Mouse (Mus musculus): ENCODE results near the gene Tmem209.

The Tmem209 gene

DNA sequence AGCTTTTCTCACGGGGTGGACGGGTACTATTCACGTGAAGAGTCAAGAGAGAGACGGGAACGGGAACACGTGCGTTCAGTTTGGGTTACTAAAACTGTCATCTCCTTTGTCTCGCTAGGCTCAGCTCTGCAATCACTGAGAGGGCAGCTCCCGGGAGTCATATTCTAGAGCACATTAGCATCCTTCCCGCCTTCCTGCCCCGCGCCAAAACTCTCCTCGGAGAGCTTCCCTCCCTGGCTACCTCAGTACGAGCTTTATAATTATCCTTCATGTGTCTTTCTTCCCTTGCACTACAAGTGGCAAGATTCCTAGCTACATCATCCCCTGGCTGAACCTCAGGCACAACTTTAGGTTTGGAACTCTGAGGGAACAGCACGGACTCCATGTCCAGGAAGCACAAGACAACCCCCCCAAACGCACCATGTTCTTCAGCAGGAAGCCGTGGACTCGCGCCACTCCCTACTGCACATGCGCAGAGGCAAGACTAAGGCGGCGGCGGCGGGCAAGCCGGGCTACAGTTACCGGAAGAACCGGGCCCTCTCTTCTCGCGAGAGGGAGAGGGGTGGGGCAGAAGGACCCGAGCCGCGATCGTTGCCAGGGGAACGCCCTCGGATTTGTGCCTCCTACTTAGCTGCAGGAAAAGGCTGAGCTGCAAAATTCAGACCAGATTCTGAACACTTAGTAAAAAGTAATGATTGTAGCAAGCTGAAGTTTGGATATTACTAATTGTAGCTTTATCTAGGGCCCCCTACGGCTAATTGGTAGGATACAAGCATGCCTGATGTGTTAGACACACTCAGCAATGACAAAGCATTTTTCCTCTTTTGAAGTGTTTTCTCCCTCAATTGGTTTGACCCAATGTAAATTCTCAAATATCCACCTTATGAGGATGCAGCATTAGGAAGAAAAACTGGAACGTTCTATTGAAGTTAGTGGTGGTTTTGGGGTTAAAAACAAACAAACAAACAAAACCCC is at the start of gene Tmem209, which contains the start of gene Ssmem1:
Gene Tmem209 (minus strand): TSS at position 519 of the 975 bp plus-strand sequence.
Gene Ssmem1 (plus strand): TSS at position 585 of the 975 bp plus-strand sequence.
- peak; percentile 98 for DNase-seq

DNA sequence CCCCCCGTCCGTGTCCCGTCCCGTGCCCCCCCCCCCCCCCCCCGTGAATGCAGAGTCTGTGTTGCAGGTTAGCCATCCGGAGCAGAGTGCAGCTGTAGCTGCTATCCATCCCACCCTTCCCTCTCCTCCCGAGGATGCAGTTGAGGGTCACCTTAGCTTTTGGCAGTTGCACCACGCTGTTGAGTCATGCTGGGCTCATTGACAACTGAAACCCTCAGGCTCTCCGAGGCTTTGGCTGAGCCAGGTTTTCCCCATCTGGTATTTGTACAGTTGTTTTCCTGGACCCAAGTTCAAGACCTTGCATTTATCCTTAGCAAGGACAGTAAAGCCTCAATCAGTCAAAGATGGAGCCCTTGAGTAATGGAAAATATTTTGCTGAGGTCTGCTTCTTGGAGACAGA is 46.5 kb upstream of the Tmem209 start:
- no peak for DNase-seq

DNA sequence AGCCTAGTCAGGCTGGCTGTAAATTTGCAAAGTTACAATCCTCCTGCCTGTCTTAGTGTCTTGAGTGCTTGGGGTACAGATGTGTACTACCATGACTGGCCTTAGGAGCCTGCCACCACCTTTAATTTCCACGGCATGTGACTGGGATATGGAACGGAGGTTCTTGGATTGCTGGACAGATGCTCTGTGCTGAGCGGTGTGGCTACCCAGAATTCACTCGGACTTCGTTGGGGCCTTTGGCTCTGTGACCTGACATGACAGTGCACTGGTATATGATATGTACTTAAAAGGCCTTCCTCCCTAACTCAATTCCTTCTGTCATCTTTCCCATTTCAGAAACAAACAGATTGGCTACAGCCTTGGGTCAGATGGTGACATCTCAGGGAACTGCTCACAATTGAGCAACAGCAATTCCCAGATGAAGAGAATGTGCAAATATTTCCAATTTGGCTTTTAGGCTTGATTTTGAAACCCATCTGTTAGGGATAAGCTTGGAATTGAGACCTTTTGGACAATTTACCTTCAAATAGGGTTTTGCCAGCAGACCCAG is 45.1 kb upstream of the Tmem209 start:
- no peak for DNase-seq

DNA sequence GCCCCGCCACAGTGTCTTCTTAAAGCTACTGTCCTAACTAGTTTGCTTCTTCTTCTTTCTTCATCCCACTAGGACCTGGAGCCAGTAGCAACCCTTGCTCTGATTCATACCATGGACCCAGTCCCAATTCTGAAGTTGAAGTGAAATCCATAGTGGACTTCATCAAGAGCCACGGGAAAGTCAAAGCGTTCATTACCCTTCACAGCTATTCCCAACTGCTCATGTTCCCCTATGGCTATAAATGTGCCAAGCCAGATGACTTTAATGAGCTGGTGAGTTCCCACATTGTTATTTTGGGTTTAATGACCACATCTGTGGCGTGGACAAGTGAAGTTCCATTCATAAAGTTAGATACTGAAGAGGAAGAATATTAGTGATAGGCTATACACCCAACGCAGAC is 44.5 kb upstream of the Tmem209 start:
- DNase-seq: no peak

DNA sequence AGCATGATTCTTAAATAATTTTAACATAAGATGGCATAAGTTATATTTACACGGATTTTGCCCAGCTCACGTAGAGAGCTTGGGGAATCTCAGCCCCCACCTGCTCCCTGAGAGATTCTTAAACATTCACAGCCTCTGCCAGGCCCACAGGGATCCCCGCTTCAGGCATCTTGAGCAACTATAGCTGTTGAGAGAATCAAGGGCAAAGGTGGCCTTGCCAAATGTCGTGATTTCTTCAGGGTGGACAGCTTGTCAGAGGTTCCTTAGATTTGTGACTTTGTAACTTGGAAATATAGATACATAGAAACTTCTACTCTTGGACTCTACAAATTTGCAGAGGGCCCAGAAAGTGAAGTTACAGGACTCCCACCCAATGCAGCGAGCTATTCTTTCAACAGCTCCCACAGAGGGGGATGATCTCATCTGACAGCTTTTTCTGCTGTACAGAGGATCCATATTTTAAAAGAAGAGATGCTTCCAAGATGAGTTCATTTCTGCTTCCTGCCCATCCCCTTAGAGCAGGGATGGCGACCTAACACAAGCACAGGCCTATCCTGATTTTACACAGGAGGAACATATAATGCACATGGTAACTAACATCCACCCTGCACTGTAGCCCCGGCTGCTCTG is 43.9 kb upstream of the Tmem209 start:
- DNase-seq: no peak

DNA sequence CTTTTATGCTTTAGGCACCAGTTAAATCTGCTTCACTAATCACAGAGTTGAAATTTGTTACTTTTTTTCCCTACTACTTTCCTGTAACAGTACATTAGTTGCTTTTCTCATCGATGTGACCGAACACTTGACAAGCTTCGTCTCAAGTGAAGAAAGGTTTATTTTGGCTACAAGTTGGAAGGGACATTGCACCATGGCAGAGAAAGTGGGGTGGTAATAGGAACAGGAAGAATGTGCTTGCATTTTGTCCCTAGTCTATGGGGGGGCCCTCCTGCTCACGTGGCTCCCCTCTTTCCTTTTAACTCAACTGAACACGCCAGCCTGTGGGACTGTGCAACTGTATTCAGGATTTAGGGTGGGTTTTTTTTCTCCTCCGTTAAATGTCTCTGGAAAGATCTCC is 43.0 kb upstream of the Tmem209 start:
- no peak for DNase-seq

DNA sequence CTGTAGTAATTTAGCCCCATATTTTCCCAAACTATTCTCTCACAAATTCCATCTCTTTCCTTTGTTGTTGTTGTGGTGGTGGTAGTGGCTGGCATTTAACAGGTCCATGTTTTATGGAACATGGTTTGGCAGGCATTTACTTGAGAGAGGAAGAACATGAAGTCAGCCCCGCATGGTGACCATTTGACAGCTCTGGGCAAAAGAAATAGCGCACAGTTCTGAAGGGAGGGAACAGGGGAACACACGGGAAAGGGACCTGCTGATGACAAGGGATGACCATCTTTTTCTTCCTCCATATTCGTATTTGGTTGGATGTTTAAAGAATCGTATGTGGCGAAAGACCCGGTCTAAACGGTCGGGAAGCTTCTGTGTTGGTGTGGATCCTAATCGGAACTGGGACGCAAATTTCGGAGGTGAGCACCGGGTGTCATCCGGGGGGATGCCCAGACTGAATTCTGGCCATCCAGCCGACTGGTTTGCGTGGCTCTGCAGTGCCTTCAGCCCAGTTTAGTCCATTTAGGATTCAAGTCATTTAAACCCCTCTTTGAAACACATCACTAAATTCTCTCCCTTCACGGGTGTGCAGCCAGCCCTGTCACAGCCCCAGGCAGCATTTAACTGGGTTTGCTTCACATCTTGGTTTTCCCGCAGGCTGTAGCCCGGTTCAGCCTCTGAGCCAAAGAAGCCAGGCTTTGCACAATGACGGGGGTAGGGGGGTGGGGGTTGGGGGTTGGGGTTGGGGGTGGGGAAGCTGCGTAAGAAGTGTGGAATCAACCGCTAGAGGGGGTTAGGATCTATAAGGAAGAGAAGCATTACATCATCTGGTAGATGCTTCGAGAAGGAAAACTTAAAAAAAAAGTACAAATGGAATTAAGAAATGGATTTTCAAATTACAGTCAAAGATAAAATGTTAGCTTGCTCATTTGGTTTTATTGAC is 42.3 kb upstream of the Tmem209 start:
- peak; percentile 60 for DNase-seq

DNA sequence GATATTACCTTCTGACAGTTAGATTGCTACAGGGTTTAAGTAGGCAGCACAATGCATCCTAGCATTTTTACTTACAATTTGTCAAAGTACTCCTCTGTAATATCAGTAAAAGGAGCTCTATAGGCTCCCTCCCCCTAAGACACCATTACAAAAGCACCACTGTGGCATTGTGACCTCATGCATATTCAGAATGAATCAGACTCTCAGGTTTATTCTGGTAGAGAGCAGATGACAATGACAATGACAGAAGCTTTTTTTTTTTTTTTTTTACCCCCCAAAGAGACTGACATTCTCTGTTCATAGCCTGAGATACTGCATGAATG is 41.6 kb upstream of the Tmem209 start:
- no peak for DNase-seq

DNA sequence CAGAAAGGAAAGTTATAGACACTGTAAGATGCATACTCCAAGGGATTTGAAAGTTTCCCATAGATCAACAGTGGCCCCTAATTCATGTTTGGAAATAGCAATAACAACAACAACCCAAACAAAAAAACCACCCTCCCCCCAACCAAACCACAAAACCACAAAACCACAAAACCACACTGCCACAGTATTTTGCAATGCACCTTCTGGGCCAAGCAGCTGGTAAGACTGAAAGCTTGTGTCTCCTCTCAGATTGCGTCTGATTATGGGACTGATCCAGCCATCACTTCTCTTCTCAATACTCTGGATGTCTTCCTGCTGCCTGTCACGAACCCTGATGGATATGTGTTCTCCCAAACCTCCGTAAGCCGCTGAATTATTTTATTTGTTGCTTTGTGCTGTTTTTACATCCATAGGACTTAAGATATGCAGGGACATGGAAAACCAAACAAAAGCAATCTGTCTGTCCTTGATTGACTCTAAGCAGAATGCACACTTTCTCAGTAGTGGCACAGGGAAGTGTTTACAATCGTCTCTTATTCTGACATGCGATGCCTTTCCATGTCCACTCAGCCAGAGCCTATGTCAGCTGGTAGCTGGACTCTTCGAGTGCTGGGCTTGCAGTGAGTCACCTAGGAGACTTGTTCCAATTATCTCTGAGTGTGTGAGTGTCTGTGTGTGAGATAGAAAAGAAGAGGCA is 41.1 kb upstream of the Tmem209 start:
- DNase-seq: no peak

DNA sequence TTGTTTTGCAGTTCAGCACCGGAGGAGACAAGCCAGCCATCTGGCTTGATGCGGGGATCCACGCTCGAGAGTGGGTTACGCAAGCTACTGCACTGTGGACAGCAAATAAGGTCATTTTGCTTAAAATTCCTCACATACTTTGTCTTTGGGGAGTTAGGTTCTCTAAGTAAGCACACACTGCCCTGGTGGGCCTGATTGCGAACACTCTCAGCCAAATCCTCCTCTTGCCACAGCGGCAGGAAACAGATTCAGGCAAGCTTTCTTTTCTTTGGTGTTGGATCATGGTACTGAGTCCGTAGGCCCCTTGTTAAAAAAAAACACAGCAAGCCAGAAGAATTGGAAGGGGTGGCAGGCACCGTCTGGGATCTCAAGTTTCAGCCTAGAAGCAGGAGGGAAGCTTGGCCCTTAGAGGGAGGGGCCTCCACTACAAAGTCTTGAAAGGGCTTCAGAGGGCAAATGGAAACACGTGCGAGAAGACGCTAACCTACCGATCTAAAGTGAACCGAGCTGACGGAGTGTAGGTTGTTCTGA is 39.7 kb upstream of the Tmem209 start:
- DNase-seq: no peak

DNA sequence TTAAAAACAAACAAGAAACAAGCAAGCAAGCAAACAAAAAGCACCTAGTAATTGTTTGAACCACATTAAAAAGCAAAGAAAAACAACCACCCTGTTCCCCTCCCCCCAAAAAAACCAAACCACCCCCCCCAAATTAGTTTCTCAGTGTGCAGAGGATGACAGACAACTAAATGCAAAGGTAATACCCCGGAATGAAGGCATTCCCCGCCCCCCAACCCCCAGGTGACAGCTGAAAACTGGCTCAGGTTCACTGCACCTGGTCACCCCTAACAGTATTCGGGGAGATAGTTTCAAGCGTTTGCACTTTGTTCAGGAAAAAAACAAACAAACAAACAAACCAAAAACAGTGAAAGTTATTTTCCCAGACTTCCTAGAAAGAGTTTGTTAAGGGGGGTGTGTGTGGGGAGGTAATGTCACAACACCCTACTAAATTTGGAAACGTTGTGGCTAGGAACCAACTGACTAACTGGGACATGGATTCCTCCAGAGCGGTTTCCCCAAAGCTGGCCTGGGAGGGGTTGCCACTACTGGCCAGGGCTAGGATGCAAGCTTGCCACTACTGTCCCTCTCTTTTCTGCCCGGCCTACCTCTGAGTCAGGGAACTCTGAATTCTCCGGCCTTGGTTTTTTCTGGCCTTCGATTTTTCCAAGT is 38.2 kb upstream of the Tmem209 start:
- DNase-seq: no peak

DNA sequence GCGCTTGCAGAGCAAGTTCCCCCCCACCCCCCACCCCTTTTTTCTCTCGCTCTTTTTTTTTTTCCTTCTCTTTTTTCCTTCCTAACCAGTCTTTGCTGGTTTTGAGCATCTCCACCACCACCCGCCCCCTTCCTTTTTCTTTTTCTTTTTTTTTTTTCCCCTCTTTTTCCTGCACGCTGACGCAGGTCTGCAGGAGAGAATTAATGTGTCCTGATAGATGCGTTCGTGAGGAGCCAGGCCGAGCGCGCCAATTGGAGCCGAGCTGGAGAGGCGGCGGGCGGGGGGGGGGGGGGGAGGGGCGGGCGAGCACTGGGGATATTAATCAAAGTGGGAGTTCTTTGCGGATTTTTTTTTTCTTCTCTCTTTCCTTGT is 37.7 kb upstream of the Tmem209 start:
- peak; percentile 43 for DNase-seq

DNA sequence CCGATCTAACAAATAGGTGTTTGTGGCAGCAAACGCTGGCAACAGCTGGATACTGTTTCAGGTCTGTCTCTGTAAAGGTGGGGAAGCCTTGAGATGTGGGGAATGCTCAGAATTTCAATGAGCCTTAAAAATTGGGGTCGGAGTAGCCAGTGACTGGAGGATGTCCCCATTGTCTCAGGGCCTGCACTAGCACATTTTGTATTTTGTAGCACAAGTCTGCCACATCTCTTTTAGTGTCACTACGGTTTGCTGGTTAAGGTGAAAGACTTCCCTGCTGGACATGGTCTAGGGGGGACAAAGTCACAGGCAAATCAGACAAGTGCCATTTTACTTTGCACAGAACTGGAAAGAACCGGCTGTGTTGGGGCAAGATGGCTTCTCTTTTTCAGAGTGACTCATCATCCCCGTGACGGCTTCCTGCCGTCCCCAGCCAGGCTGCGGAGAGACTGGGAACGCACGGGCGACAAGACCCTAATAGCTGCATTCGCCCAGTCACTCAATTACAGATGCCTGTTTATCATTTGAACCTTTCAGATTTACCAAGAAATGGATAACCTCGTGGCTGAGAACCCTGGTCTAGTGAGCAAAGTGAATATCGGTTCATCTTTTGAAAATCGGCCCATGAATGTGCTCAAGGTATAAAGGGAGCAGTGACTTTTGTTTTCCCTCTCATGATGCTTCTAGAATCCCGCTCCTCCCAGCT is 37.1 kb upstream of the Tmem209 start:
- DNase-seq: peak; percentile 39

DNA sequence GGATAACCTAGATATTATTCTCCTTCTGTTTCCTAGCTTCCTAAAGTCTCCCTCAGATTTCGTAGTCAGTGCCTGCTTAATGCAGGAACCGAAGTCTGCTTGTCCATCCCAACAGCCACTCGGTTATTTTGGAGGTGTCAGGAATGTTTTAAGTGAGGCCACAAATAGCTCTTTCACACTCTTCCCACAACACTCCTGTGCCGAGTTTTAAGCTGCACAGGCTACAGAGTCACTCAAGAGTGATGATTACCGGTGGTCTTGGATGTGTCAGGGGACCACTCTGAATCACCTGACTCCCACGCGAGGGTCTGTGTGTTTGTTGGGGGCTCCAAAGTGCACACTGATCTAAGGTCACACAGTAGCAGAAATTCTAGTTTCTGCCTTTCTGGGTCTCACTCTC is 36.1 kb upstream of the Tmem209 start:
- DNase-seq: no peak

DNA sequence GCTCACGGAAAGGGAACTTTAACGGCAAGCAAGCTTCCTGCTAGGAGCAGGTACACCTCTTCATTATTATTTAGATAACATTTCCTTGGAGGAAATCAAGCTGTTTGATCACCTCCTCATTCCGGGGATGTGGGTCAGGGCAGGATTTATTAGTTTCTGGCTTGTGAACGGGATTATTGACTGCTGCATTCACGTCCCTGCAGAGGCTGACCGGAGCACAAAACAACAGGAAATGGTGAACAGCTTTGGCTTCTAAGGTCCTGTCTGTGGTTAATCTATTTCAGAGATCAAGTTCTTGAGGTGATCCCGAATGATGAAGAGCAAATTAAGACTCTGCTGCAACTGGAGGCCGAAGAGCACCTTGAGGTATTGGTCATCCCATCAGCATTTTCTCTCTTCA is 34.3 kb upstream of the Tmem209 start:
- DNase-seq: no peak

DNA sequence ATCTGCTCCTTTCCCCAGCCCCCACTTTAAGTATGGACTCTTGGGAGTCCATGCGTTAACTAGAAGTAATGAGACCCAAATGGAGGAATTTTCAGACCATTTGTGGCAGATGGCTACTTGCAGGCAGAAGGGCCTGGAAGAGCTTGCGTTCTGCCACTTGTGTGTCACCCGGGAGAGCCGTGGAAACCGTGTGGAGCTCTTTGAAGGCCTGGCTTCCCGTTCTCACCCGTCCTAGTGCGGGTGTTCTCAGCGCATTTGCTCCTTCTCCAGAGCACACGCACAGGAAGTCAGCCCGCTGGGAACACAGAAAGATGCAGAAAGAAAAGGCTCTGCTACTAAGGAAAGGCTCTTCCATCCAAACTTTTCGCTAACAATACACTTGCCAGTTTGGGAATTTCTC is 33.5 kb upstream of the Tmem209 start:
- no peak for DNase-seq

DNA sequence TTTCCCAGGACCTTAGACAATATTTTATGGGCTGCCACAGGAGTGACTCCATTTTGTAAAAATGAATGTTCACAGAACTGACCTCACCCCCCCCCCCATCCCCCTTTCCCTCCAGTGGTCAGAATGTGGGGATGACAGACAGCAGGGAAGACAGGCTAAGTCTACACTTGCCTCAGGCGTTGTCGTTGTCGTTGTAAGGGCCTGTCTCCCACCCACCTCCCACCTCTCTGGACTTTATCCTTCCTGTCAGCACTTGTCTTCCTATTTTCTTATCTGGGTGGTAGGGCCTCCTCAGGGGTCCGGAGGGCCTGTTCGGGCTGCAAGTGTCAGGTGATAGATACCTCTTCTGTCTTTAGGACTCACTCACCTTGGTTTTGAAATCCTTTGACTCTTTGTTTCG is 32.7 kb upstream of the Tmem209 start:
- DNase-seq: no peak

DNA sequence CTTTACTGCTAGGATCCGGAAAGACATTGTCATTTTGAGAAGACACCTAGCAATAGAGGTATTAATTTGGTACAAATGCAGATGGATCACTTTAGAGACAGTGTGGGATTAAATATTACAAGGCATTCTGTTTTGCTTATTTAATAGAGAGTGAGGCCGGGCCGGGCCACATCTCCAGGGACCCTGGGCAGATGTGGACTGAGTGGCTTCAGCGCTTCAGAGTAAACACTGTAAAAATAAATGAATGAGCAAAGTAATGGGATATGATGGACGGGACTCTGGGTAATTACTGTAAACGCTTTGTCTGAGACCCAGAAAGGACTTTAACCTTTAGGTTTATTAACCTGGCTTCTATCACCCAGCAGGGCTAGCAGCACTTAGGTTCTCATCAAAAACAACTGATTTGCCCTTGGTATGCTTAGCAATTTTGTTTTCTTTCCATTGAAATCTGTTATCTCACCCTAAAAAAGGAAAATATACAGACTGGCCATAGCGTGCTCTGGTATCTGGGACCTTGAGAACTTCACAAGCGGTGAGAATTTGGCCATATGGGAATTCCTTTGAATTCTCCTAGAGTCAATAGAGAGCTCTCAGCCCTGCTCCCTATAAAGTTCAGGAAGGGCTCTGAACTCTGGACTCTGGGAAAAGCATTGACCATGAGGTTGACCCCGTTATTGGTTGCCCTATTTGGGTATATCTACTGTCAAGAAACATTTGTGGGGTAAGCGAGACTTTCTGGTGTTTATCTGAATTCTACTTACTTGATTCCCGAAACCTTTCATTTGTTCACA is 31.6 kb upstream of the Tmem209 start, which contains the start of gene Cpa2:
Gene Cpa2 (plus strand): TSS at position 574 of the 791 bp plus-strand sequence.
- DNase-seq: no peak

DNA sequence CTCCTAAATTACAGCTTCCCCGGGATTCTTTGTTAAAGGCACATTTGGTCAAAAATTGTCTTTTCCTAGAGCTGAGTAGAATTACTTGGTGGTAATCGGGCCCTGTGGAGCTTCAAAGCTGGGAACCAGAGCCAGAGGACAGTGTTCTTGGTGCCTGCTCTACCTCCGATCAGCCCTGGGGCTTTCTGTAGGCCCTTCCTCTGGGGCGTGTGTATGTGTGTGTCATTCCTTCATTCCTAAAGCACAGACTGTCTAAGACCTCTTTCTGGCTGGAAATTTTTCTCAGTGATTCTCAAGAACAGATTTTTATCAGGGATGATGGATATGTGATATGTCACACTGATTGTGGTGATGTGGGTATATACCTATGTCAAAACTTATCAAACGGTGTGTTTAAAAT is 29.2 kb upstream of the Tmem209 start:
- DNase-seq: no peak

DNA sequence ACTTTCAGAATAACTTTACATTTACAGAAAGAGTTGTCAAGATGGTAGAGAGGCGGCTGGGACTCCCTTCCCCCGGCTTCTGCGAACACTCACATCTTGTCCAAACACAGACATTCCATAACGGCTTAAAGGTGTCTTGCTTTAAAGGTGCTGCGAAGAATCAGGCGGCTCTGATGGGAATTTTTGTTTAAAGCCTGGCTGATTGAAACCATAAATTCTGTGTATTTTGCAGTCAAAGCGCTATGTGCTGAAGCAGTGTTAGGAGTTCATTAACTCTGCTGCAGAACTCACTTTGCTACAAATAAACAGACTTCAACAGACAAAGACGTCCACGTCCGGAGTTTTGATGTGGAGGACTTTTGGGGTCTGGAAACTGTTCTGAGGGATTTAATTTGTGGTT is 28.7 kb upstream of the Tmem209 start:
- DNase-seq: no peak

Data from right cerebral cortex, postnatal 4 days (tissue).